Comparison of ENCODE assay signal across 19 mouse cellular contexts in genomic region chr19:31210449-31210848, GRCm38 (mm10).
DNase-seq lines count a peak whose midpoint lies in the region; ATAC-seq lines count a peak whose summit lies in the region.
"Had no signal": no experiment of that assay in that cellular context is flagged by ENCODE, and none has a peak within 500 bp of the region (broad histone marks: within the 10 kb centered on the region; RNA-seq: fewer than 3 reads in every experiment).

No protein-coding gene starts in this region.

- H3K4me1 ChIP-seq in limb, embryonic 10.5 days, result peaks cover 3% of the 10 kb centered on the region; the same call in 1 of the 2 replicates
- H3K4me1 ChIP-seq in forebrain, embryonic 15.5 days, result no peaks in the 10 kb centered on the region
- H3K4me1 ChIP-seq: hindbrain, embryonic 10.5 days; liver, embryonic 12.5 days; lung, embryonic 15.5 days; midbrain, embryonic 15.5 days had no signal

- no peak overlapping the region for H3K4me3 ChIP-seq in limb, embryonic 10.5 days
- no peak overlapping the region for H3K4me3 ChIP-seq in forebrain, embryonic 15.5 days
- H3K4me3 ChIP-seq: hindbrain, embryonic 10.5 days; left cerebral cortex, adult 2 months; liver, embryonic 12.5 days; lung, embryonic 15.5 days; midbrain, embryonic 15.5 days had no signal

- DNase-seq in spleen, postnatal 36 days (ENCODE audit: low spot score in 2 of 2), result peak; percentile 35 to 37
- no peak for DNase-seq in spleen, adult 18-20 months
- peak; percentile 6 to 16 for DNase-seq in CD8-positive naive resting alpha-beta T cell, adult 2 months (ENCODE audit: low read depth in 2 of 2, low spot score in 2 of 2)
- DNase-seq in induced T-regulatory cell, adult 2 months (ENCODE audit: low read depth), result peak; percentile 84
- no peak for DNase-seq in limb, embryonic 10.5 days (ENCODE audit: low spot score)
- DNase-seq: adrenal gland, adult 2 months; cerebellum, adult 9-11 months; embryo, embryonic 11 days; kidney, adult 8-10 months; kidney, postnatal 14 days; thymus, postnatal 36 days had no signal

- H3K27ac ChIP-seq in limb, embryonic 10.5 days, result no peak overlapping the region
- no peak overlapping the region for H3K27ac ChIP-seq in forebrain, embryonic 15.5 days (replicated peaks)
- H3K27ac ChIP-seq: hindbrain, embryonic 10.5 days; left cerebral cortex, adult 2 months; liver, embryonic 12.5 days; lung, embryonic 15.5 days; midbrain, embryonic 15.5 days had no signal

- 41% methylated on average over 2 of the region's 2 CpGs for WGBS in limb, embryonic 10.5 days
- WGBS in forebrain, embryonic 15.5 days, result 43% methylated on average over 2 of the region's 2 CpGs

- no peaks in the 10 kb centered on the region for H3K27me3 ChIP-seq in limb, embryonic 10.5 days (ENCODE audit: low read depth, poor library complexity, severe bottlenecking)
- H3K27me3 ChIP-seq in forebrain, embryonic 15.5 days, result no peaks in the 10 kb centered on the region
- H3K27me3 ChIP-seq: liver, embryonic 12.5 days; lung, embryonic 15.5 days; midbrain, embryonic 15.5 days had no signal

- H3K9me3 ChIP-seq in limb, embryonic 10.5 days (replicated peaks), result no peaks in the 10 kb centered on the region
- no peaks in the 10 kb centered on the region for H3K9me3 ChIP-seq in forebrain, embryonic 15.5 days
- H3K9me3 ChIP-seq: hindbrain, embryonic 10.5 days; liver, embryonic 12.5 days; lung, embryonic 15.5 days; midbrain, embryonic 15.5 days had no signal

- no peak overlapping the region for H3K9ac ChIP-seq in forebrain, embryonic 15.5 days (replicated peaks)
- H3K9ac ChIP-seq: liver, embryonic 12.5 days; lung, embryonic 15.5 days; midbrain, embryonic 15.5 days had no signal

- no peak overlapping the region for H3K4me2 ChIP-seq in forebrain, embryonic 15.5 days (replicated peaks)
- H3K4me2 ChIP-seq: liver, embryonic 12.5 days; lung, embryonic 15.5 days; midbrain, embryonic 15.5 days had no signal

- peak; percentile 96 for ATAC-seq in neutrophil, adult 5-6 weeks (ENCODE audit: extremely low read depth, insufficient number of reproducible peaks, low FRiP score, poor library complexity, severe bottlenecking)
- ATAC-seq in forebrain, embryonic 15.5 days (replicated peaks), result no peak
- ATAC-seq: forebrain, embryonic 16.5 days; liver, embryonic 12.5 days; midbrain, embryonic 15.5 days had no signal

- no peaks in the 10 kb centered on the region for H3K36me3 ChIP-seq in limb, embryonic 10.5 days
- no peaks in the 10 kb centered on the region for H3K36me3 ChIP-seq in forebrain, embryonic 15.5 days
- H3K36me3 ChIP-seq: hindbrain, embryonic 10.5 days; liver, embryonic 12.5 days; lung, embryonic 15.5 days; midbrain, embryonic 15.5 days had no signal

Comparison
In these comparisons a context has a peak if more than half of its experiments do, and no peak if none do; other contexts are left out.
1. DNase-seq: peak in spleen, postnatal 36 days (2 of 2), CD8-positive naive resting alpha-beta T cell, adult 2 months (2 of 2) and induced T-regulatory cell, adult 2 months (single experiment); none in spleen, adult 18-20 months (0 of 2) and limb, embryonic 10.5 days (single experiment).